Mouse (Mus musculus) CH12.LX (cell line): ENCODE data around the gene Fshr.
A peak's percentile ranks its signal among the peaks of the same experiment; 100 is the strongest.

Source experiments
- CHD1 ChIP-seq: IDR thresholded peaks from 2 replicates; pipeline ENCODE4 v1.6.1; 2012; ENCODE audit warnings: low read depth, low read length, improper control_type of control experiment, inconsistent platforms
- CTCF ChIP-seq, 2 experiments: IDR thresholded peaks in 1 of 2; conservative IDR thresholded peaks in 1 of 2; 2 replicates each; pipeline ENCODE4 v1.5.1; 2011 to 2012; ENCODE audit warnings: low read depth in 2 of 2, low read length in 2 of 2, improper control_type of control experiment in 1 of 2, inconsistent platforms in 1 of 2, mild to moderate bottlenecking in 1 of 2, moderate library complexity in 1 of 2
- EP300 ChIP-seq: IDR thresholded peaks from 2 replicates; pipeline ENCODE4 v1.6.1; 2011; ENCODE audit warnings: low read length, improper control_type of control experiment
- JUN ChIP-seq: IDR thresholded peaks from 2 replicates; pipeline ENCODE4 v1.6.1; 2011; ENCODE audit warnings: low read depth, mild to moderate bottlenecking, low read length, improper control_type of control experiment, moderate library complexity; ENCODE audit not compliant: insufficient read depth
- JUND ChIP-seq: conservative IDR thresholded peaks from 2 replicates; pipeline ENCODE4 v1.6.1; 2011; ENCODE audit warnings: low read depth, low read length, improper control_type of control experiment
- KAT2A ChIP-seq: IDR thresholded peaks from 2 replicates; pipeline ENCODE4 v1.6.1; 2012; ENCODE audit warnings: low read length, improper control_type of control experiment, inconsistent platforms; ENCODE audit not compliant: insufficient replicate concordance
- MYC ChIP-seq: IDR thresholded peaks from 2 replicates; pipeline ENCODE4 v1.6.1; 2011; ENCODE audit warnings: low read depth, mild to moderate bottlenecking, improper control_type of control experiment, low read length
- POLR2A ChIP-seq: IDR thresholded peaks from 2 replicates; pipeline ENCODE4 v1.6.1; 2011; ENCODE audit warnings: low read depth, mild to moderate bottlenecking, improper control_type of control experiment, low read length
- SIN3A ChIP-seq: IDR thresholded peaks from 2 replicates; pipeline ENCODE4 v1.6.1; 2012; ENCODE audit warnings: low read length, improper control_type of control experiment, inconsistent platforms
- TCF12 ChIP-seq: IDR thresholded peaks from 2 replicates; pipeline ENCODE4 v1.6.1; 2014; ENCODE audit warnings: low read depth, mild to moderate bottlenecking, inconsistent platforms, low read length, improper control_type of control experiment
- USF2 ChIP-seq: conservative IDR thresholded peaks from 2 replicates; pipeline ENCODE4 v1.6.1; 2011; ENCODE audit warnings: low read depth, low read length, improper control_type of control experiment
- ZC3H11A ChIP-seq: IDR thresholded peaks from 2 replicates; pipeline ENCODE4 v1.6.1; 2012; ENCODE audit warnings: low read depth, mild to moderate bottlenecking, inconsistent platforms, low read length, improper control_type of control experiment
- ZNF384 ChIP-seq: IDR thresholded peaks from 2 replicates; pipeline ENCODE4 v1.6.1; 2012; ENCODE audit warnings: low read depth, low read length, improper control_type of control experiment, inconsistent platforms

GRCm38 (mm10) chr17:89164773-89165172 is 35.7 kb downstream of the Fshr start:
- no peak for TF ChIP-seq SIN3A
- no peak for TF ChIP-seq JUN
- no peak for TF ChIP-seq CTCF (conservative IDR thresholded peaks at IDR 0.05 in 1 of 2, IDR thresholded peaks at IDR 0.05 in 1 of 2; ENCODE audit: low read depth in 2 of 2, low read length in 2 of 2)
- TF ChIP-seq POLR2A: no peak
- no peak for TF ChIP-seq TCF12
- TF ChIP-seq EP300: peak; percentile 68
- no peak for TF ChIP-seq USF2
- TF ChIP-seq JUND: no peak
- no peak for TF ChIP-seq CHD1
- TF ChIP-seq ZNF384: no peak
- no peak for TF ChIP-seq KAT2A
- no peak for TF ChIP-seq MYC
- TF ChIP-seq ZC3H11A: no peak
